Mouse (Mus musculus) heart, embryonic 10.5 days (tissue): ENCODE data around the gene Grk2. TPM values are rescaled to one million over a fixed set of nuclear protein-coding genes. Genes with fewer than 3 reads are reported as not detected.

Experiments used
- DNase-seq: peaks from one replicate; pipeline ENCODE4 v3.0.0-alpha.2; 2017; ENCODE audit warnings: low spot score
- H3K27ac ChIP-seq: fragments of 300-500 bp; sonication (generic); 2 replicates; pipeline ENCODE4 v1.5.1; 2016; ENCODE audit warnings: mild to moderate bottlenecking
- H3K27me3 ChIP-seq: fragments of 300-500 bp; sonication (generic); 2 replicates; pipeline ENCODE4 v1.6.1; 2016; ENCODE audit warnings: mild to moderate bottlenecking; ENCODE audit not compliant: poor library complexity, insufficient read depth, severe bottlenecking
- H3K36me3 ChIP-seq: fragments of 300-500 bp; sonication (generic); 2 replicates; pipeline ENCODE4 v1.6.1; 2016; ENCODE audit warnings: mild to moderate bottlenecking, moderate library complexity
- H3K4me1 ChIP-seq: fragments of 300-500 bp; sonication (generic); 2 replicates; pipeline ENCODE4 v1.6.1; 2016; ENCODE audit warnings: mild to moderate bottlenecking
- H3K4me3 ChIP-seq: fragments of 300-500 bp; sonication (generic); 2 replicates; pipeline ENCODE4 v1.5.1; 2016; ENCODE audit warnings: mild to moderate bottlenecking, moderate library complexity
- H3K9me3 ChIP-seq: fragments of 300-500 bp; sonication (generic); 2 replicates; pipeline ENCODE4 v1.6.1; 2016; ENCODE audit warnings: mild to moderate bottlenecking, moderate library complexity
- WGBS: fragments of 180-500 bp; shearing (Covaris S2); methylation state at CpG from one replicate; pipeline ENCODE4 v1.1.7; 2016; 5-methylcytosine and 5-hydroxymethylcytosine counted together
- polyA plus RNA-seq: library from polyadenylated mRNA; unstranded; fragments of >200 nt; fragmentation: Nextera tagmentation; extraction: Ambion mirVana; gene quantifications from 2 replicates; pipeline ENCODE4 v1.2.1, GENCODE M21; 2016

Grk2 gene
- 12.0 and 16.5 TPM in 2 replicates for polyA plus RNA-seq

GRCm38 (mm10) chr19:4306190-4306577 is at the start of gene Grk2:
TSS of gene Grk2 (minus strand) at chr19:4306222.
- no peaks in the 10 kb centered on the region for H3K27me3 ChIP-seq
- peak within 1 kb of the TSS; percentile 84 for H3K4me3 ChIP-seq
- H3K4me1 ChIP-seq: peaks cover 46% of the 10 kb centered on the region
- 15% methylated on average over 46 of the region's 46 CpGs for WGBS
- DNase-seq: peak; percentile 85
- no peaks in the 10 kb centered on the region for H3K9me3 ChIP-seq
- H3K36me3 ChIP-seq: no peaks in the 10 kb centered on the region
- H3K27ac ChIP-seq: peak within 1 kb of the TSS; percentile 95

- no peaks in the 10 kb centered on the region for H3K9me3 ChIP-seq
- DNase-seq: no peak
- 84% methylated on average over 2 of the region's 2 CpGs for WGBS
- H3K4me1 ChIP-seq: no peaks in the 10 kb centered on the region
- no peaks in the 10 kb centered on the region for H3K27me3 ChIP-seq
- H3K27ac ChIP-seq: no peak overlapping the region
- H3K36me3 ChIP-seq: peaks cover 84% of the 10 kb centered on the region
- H3K4me3 ChIP-seq: no peak overlapping the region
These were observed 43.4 kb upstream of the Grk2 start for GRCm38 (mm10) chr19:4349455-4349854.

- Histone ChIP-seq H3K27me3 (no peaks in the 10 kb centered on the region), H3K4me1 (no peaks in the 10 kb centered on the region), H3K27ac (no peak overlapping the region), H3K36me3 (peaks cover 95% of the 10 kb centered on the region), H3K9me3 (no peaks in the 10 kb centered on the region), H3K4me3 (no peak overlapping the region)
- 90% methylated on average over 1 of the region's 1 CpGs for WGBS
- DNase-seq: no peak
These were observed 40.5 kb upstream of the Grk2 start for GRCm38 (mm10) chr19:4346479-4346878.

- WGBS: 45% methylated on average over 2 of the region's 2 CpGs
- no peak for DNase-seq
- no peaks in the 10 kb centered on the region for H3K9me3 ChIP-seq
- peaks cover 49% of the 10 kb centered on the region for H3K36me3 ChIP-seq
- H3K4me1 ChIP-seq: peaks cover 16% of the 10 kb centered on the region
- no peaks in the 10 kb centered on the region for H3K27me3 ChIP-seq
- no peak overlapping the region for H3K27ac ChIP-seq
- H3K4me3 ChIP-seq: no peak overlapping the region
These were observed 32.1 kb upstream of the Grk2 start for GRCm38 (mm10) chr19:4338162-4338561.

GRCm38 (mm10) chr19:4333791-4334190 is 27.8 kb upstream of the Grk2 start:
- Histone ChIP-seq H3K27ac (peak overlapping the region; percentile 91), H3K36me3 (peaks cover 35% of the 10 kb centered on the region), H3K4me1 (peaks cover 28% of the 10 kb centered on the region), H3K4me3 (peak overlapping the region; percentile 77), H3K27me3 (no peaks in the 10 kb centered on the region), H3K9me3 (no peaks in the 10 kb centered on the region)
- 0% methylated on average over 16 of the region's 16 CpGs for WGBS
- DNase-seq: peak; percentile 98

- Histone ChIP-seq H3K9me3 (no peaks in the 10 kb centered on the region), H3K27me3 (no peaks in the 10 kb centered on the region), H3K4me1 (peaks cover 28% of the 10 kb centered on the region), H3K36me3 (peaks cover 37% of the 10 kb centered on the region), H3K27ac (peak overlapping the region; percentile 91), H3K4me3 (peak overlapping the region; percentile 77)
- no peak for DNase-seq
- 0% methylated on average over 13 of the region's 13 CpGs for WGBS
These were observed 27.2 kb upstream of the Grk2 start for GRCm38 (mm10) chr19:4333100-4333775.

GRCm38 (mm10) chr19:4332653-4333052 is 26.6 kb upstream of the Grk2 start:
- no peaks in the 10 kb centered on the region for H3K9me3 ChIP-seq
- H3K36me3 ChIP-seq: peaks cover 43% of the 10 kb centered on the region
- peaks cover 28% of the 10 kb centered on the region for H3K4me1 ChIP-seq
- DNase-seq: no peak
- H3K4me3 ChIP-seq: peak overlapping the region; percentile 77
- peak overlapping the region; percentile 91 for H3K27ac ChIP-seq
- 0% methylated on average over 4 of the region's 4 CpGs for WGBS
- H3K27me3 ChIP-seq: no peaks in the 10 kb centered on the region

GRCm38 (mm10) chr19:4331273-4331672 is 25.3 kb upstream of the Grk2 start:
- Histone ChIP-seq H3K9me3 (no peaks in the 10 kb centered on the region), H3K27ac (no peak overlapping the region), H3K4me1 (peaks cover 28% of the 10 kb centered on the region), H3K27me3 (no peaks in the 10 kb centered on the region), H3K4me3 (no peak overlapping the region), H3K36me3 (peaks cover 53% of the 10 kb centered on the region)
- WGBS: 82% methylated on average over 3 of the region's 3 CpGs
- DNase-seq: no peak

GRCm38 (mm10) chr19:4330603-4331002 is 24.6 kb upstream of the Grk2 start:
- no peak overlapping the region for H3K4me3 ChIP-seq
- H3K27me3 ChIP-seq: no peaks in the 10 kb centered on the region
- no peak overlapping the region for H3K27ac ChIP-seq
- H3K36me3 ChIP-seq: peaks cover 59% of the 10 kb centered on the region
- DNase-seq: no peak
- H3K9me3 ChIP-seq: no peaks in the 10 kb centered on the region
- peaks cover 28% of the 10 kb centered on the region for H3K4me1 ChIP-seq
- 90% methylated on average over 2 of the region's 2 CpGs for WGBS

GRCm38 (mm10) chr19:4328737-4329304 is 22.8 kb upstream of the Grk2 start:
- Histone ChIP-seq H3K27ac (no peak overlapping the region), H3K36me3 (peaks cover 77% of the 10 kb centered on the region), H3K9me3 (no peaks in the 10 kb centered on the region), H3K4me3 (no peak overlapping the region), H3K4me1 (peaks cover 12% of the 10 kb centered on the region), H3K27me3 (no peaks in the 10 kb centered on the region)
- DNase-seq: no peak
- WGBS: 93% methylated on average over 8 of the region's 8 CpGs

GRCm38 (mm10) chr19:4326881-4327280 is 20.9 kb upstream of the Grk2 start:
- H3K4me1 ChIP-seq: peaks cover 2% of the 10 kb centered on the region; the same call in 1 of the 2 replicates
- H3K27ac ChIP-seq: no peak overlapping the region
- H3K36me3 ChIP-seq: peaks cover 94% of the 10 kb centered on the region
- H3K4me3 ChIP-seq: no peak overlapping the region
- WGBS: 92% methylated on average over 1 of the region's 1 CpGs
- H3K27me3 ChIP-seq: no peaks in the 10 kb centered on the region
- no peak for DNase-seq
- H3K9me3 ChIP-seq: no peaks in the 10 kb centered on the region

- Histone ChIP-seq H3K36me3 (peaks cover 97% of the 10 kb centered on the region), H3K4me3 (no peak overlapping the region), H3K4me1 (no peaks in the 10 kb centered on the region), H3K9me3 (no peaks in the 10 kb centered on the region), H3K27me3 (no peaks in the 10 kb centered on the region), H3K27ac (no peak overlapping the region)
- WGBS: 83% methylated on average over 3 of the region's 3 CpGs
- DNase-seq: no peak
These were observed 20.1 kb upstream of the Grk2 start for GRCm38 (mm10) chr19:4326106-4326505.

GRCm38 (mm10) chr19:4322134-4322533 is 16.1 kb upstream of the Grk2 start:
- 85% methylated on average over 3 of the region's 3 CpGs for WGBS
- Histone ChIP-seq H3K36me3 (peaks cover 99% of the 10 kb centered on the region), H3K9me3 (no peaks in the 10 kb centered on the region), H3K4me3 (no peak overlapping the region), H3K27me3 (no peaks in the 10 kb centered on the region), H3K27ac (no peak overlapping the region), H3K4me1 (peaks cover 12% of the 10 kb centered on the region)
- no peak for DNase-seq
